Mouse (Mus musculus) forebrain, embryonic 16.5 days (tissue): Measurements from ENCODE around the gene Gm6880. TPM values are rescaled to one million over a fixed set of nuclear protein-coding genes. Genes with fewer than 3 reads are reported as not detected.
"Not testable (repeated sequence)": the region's sequence is repeated elsewhere in the genome, so short reads cannot be mapped to it uniquely, and the experiment has no call there.

Experiments
- ATAC-seq: fragments of 200-750 bp; cut with Nextera tagmentation; 2 replicates; pipeline ENCODE4 v1.8.0; 2017; ENCODE audit warnings: mild to moderate bottlenecking, moderate library complexity
- H3K27ac ChIP-seq: fragments of 300-500 bp; sonication (generic); 2 replicates; pipeline ENCODE4 v1.5.1; 2014; ENCODE audit warnings: low read length, control low read depth
- H3K27me3 ChIP-seq: fragments of 300-500 bp; sonication (generic); replicated peaks from 2 replicates; pipeline ENCODE4 v1.6.1; 2014; ENCODE audit warnings: low read length; ENCODE audit not compliant: control insufficient read depth, insufficient read depth
- H3K36me3 ChIP-seq: fragments of 300-500 bp; sonication (generic); 2 replicates; pipeline ENCODE4 v1.6.1; 2014; ENCODE audit not compliant: control insufficient read depth, insufficient read depth
- H3K4me1 ChIP-seq: fragments of 300-500 bp; sonication (generic); replicated peaks from 2 replicates; pipeline ENCODE4 v1.6.1; 2014; ENCODE audit warnings: low read length; ENCODE audit not compliant: control insufficient read depth, insufficient read depth
- H3K4me2 ChIP-seq: fragments of 300-500 bp; sonication (generic); 2 replicates; pipeline ENCODE4 v1.6.1; 2014; ENCODE audit warnings: mild to moderate bottlenecking, low read length, control low read depth
- H3K4me3 ChIP-seq: fragments of 300-500 bp; sonication (generic); replicated peaks from 2 replicates; pipeline ENCODE4 v1.5.1; 2014; ENCODE audit warnings: mild to moderate bottlenecking, low read length, control low read depth
- H3K9ac ChIP-seq: fragments of 300-500 bp; sonication (generic); replicated peaks from 2 replicates; pipeline ENCODE4 v1.6.1; 2014; ENCODE audit warnings: low read depth, low read length, control low read depth
- H3K9me3 ChIP-seq: fragments of 300-500 bp; sonication (generic); 2 replicates; pipeline ENCODE4 v1.6.1; 2016; ENCODE audit warnings: low read length; ENCODE audit not compliant: control insufficient read depth
- WGBS: fragments of 180-500 bp; shearing (Covaris S2); extraction: QIAGEN DNeasy Blood & Tissue Kit; methylation state at CpG from one replicate; pipeline ENCODE4 v1.1.7; 2014; 5-methylcytosine and 5-hydroxymethylcytosine counted together
- polyA plus RNA-seq: library from polyadenylated mRNA; unstranded; fragments of >200 nt; fragmentation: Nextera tagmentation; extraction: Ambion mirVana; gene quantifications from 2 replicates; pipeline ENCODE4 v1.2.1, GENCODE M21; 2015

Gene Gm6880
- not detected in 2 replicates for polyA plus RNA-seq

GRCm38 (mm10) chrX:74481349-74481885, at the start of gene Gm6880:
Gene Gm6880 (minus strand): TSS chrX:74481399.
- H3K4me1 ChIP-seq, H3K4me3 ChIP-seq, ATAC-seq, H3K36me3 ChIP-seq, H3K9ac ChIP-seq, H3K27me3 ChIP-seq, H3K9me3 ChIP-seq, H3K27ac ChIP-seq, H3K4me2 ChIP-seq: not testable (repeated sequence)
- 78% methylated on average over 13 of the region's 14 CpGs for WGBS

- H3K36me3 ChIP-seq, H3K4me3 ChIP-seq, H3K27me3 ChIP-seq, H3K9ac ChIP-seq, H3K27ac ChIP-seq, H3K9me3 ChIP-seq, H3K4me1 ChIP-seq, ATAC-seq, H3K4me2 ChIP-seq: not testable (repeated sequence)
Measured at GRCm38 (mm10) chrX:74517461-74517860, 36.3 kb upstream of the Gm6880 start.

GRCm38 (mm10) chrX:74497131-74497530, 15.9 kb upstream of the Gm6880 start:
- H3K27ac ChIP-seq: no peak overlapping the region
- no peak overlapping the region for H3K4me2 ChIP-seq
- H3K4me1 ChIP-seq: no peaks in the 10 kb centered on the region
- no peak overlapping the region for H3K9ac ChIP-seq
- no peaks in the 10 kb centered on the region for H3K36me3 ChIP-seq
- WGBS: 22% methylated on average over 1 of the region's 1 CpGs
- no peaks in the 10 kb centered on the region for H3K9me3 ChIP-seq
- no peak overlapping the region for H3K4me3 ChIP-seq
- ATAC-seq: no peak
- no peaks in the 10 kb centered on the region for H3K27me3 ChIP-seq

- Histone ChIP-seq H3K4me3 (no peak overlapping the region), H3K36me3 (peaks cover 2% of the 10 kb centered on the region; the same call in 1 of the 2 replicates), H3K27me3 (no peaks in the 10 kb centered on the region), H3K9ac (no peak overlapping the region), H3K4me2 (no peak overlapping the region), H3K27ac (no peak overlapping the region), H3K4me1 (no peaks in the 10 kb centered on the region), H3K9me3 (no peaks in the 10 kb centered on the region)
- peak; percentile 62 for ATAC-seq
- 9% methylated on average over 4 of the region's 4 CpGs for WGBS
Measured at GRCm38 (mm10) chrX:74452773-74453172, 28.4 kb downstream of the Gm6880 start.

DNA sequence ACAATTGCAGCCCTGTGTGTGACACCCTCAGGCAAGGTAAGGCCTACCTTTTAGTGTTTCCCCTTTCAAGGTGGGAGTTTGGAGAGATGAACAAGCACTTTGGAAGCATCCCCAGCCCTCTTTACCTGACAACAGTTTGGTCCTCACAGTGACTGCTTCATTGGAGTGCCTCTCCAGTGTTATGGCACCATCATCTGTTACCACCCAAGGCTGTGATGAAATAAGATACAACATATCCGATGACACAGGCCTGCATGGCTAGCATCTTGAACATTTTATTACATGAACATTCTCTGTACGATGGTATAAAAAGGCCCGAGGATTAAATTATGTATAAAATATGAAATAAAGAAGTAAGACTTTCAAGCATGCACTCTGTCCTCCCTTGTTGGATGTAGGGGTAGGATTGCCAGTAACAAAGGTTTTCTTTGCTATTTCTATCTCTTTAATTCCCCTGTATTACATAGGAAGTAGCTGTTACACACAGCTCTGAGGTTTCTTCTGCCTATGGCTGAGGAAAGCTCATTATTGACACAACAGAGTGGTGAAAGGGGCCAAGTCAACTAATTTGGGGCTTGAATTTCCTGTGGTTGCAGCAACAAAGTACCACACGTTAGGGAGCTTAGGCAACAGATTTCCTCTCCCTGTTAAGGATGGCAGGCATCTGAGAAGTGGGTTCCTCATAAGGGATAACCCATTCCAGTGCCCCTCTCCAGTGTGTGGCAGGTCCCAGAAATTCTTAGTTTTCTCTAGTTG, 29.9 kb downstream of the Gm6880 start:
- no peak for ATAC-seq
- Histone ChIP-seq H3K4me1 (no peaks in the 10 kb centered on the region), H3K9me3 (no peaks in the 10 kb centered on the region), H3K9ac (no peak overlapping the region), H3K27ac (no peak overlapping the region), H3K27me3 (no peaks in the 10 kb centered on the region), H3K36me3 (peaks cover 2% of the 10 kb centered on the region; the same call in 1 of the 2 replicates), H3K4me3 (no peak overlapping the region), H3K4me2 (no peak overlapping the region)
- WGBS: 80% methylated on average over 4 of the region's 4 CpGs

Other genes starting within 250 kb of the Gm6880 start
- gene Flna, start 231.6 kb downstream of the Gm6880 start, polyA plus RNA-seq: 126 and 133 TPM in 2 replicates
- 13.7 and 17.9 TPM in 2 replicates for gene Emd, start 226.7 kb downstream of the Gm6880 start, polyA plus RNA-seq
- 482 and 489 TPM in 2 replicates for gene Rpl10, start 210.6 kb downstream of the Gm6880 start, polyA plus RNA-seq
- gene Taz, start 199.5 kb downstream of the Gm6880 start, polyA plus RNA-seq: 96.3 and 104 TPM in 2 replicates
- gene Dnase1l1, start 199.1 kb downstream of the Gm6880 start, polyA plus RNA-seq: 2.8 and 3.1 TPM in 2 replicates
- gene Atp6ap1, start 184.3 kb downstream of the Gm6880 start, polyA plus RNA-seq: 202 and 229 TPM in 2 replicates
- gene Gdi1, start 176.4 kb downstream of the Gm6880 start, polyA plus RNA-seq: 950 and 1,103 TPM in 2 replicates
- gene Fam50a, start 168.4 kb downstream of the Gm6880 start, polyA plus RNA-seq: 68.2 and 68.8 TPM in 2 replicates
- 66.5 and 87.4 TPM in 2 replicates for gene Plxna3, start 152.3 kb downstream of the Gm6880 start, polyA plus RNA-seq
- gene Lage3, start 127.8 kb downstream of the Gm6880 start, polyA plus RNA-seq: 68.0 and 81.6 TPM in 2 replicates
- gene Ubl4a, start 108.2 kb downstream of the Gm6880 start, polyA plus RNA-seq: 75.8 and 76.8 TPM in 2 replicates
- gene Slc10a3, start 108.0 kb downstream of the Gm6880 start, polyA plus RNA-seq: 8.3 and 8.5 TPM in 2 replicates
- 34.6 and 36.4 TPM in 2 replicates for gene Fam3a, start 88.1 kb downstream of the Gm6880 start, polyA plus RNA-seq
- 19.8 and 25.8 TPM in 2 replicates for gene Ikbkg, start 88.1 kb downstream of the Gm6880 start, polyA plus RNA-seq
- 60.7 and 64.5 TPM in 2 replicates for gene G6pdx, start 52.2 kb downstream of the Gm6880 start, polyA plus RNA-seq
- gene Olfr1326-ps1, start 93.5 kb upstream of the Gm6880 start, polyA plus RNA-seq: not detected in 2 replicates
- gene Olfr1325, start 111.3 kb upstream of the Gm6880 start, polyA plus RNA-seq: not detected in 2 replicates
- gene Gm5640, start 164.2 kb upstream of the Gm6880 start, polyA plus RNA-seq: 0.10 and 0.32 TPM in 2 replicates